Mouse (Mus musculus): Measurements from ENCODE around the gene Hoxa10.

The Hoxa10 gene

GRCm38 (mm10) chr6:52186500-52186899, 54.2 kb downstream of the Hoxa10 start:
- DNase-seq (ENCODE audit: inconsistent age in 2 of 2, low spot score in 1 of 2) = no peak

GRCm38 (mm10) chr6:52185834-52186233, 54.8 kb downstream of the Hoxa10 start:
- no peak for DNase-seq (ENCODE audit: inconsistent age in 2 of 2, low spot score in 1 of 2)

- DNase-seq (ENCODE audit: inconsistent age in 2 of 2, low spot score in 1 of 2) = peak; percentile 61 to 84
These were observed 55.4 kb downstream of the Hoxa10 start for GRCm38 (mm10) chr6:52185222-52185621.

GRCm38 (mm10) chr6:52184668-52185067, 56.0 kb downstream of the Hoxa10 start:
- peak in 1 of 2 experiments; percentile 50 for DNase-seq (ENCODE audit: inconsistent age in 2 of 2, low spot score in 1 of 2)

GRCm38 (mm10) chr6:52183311-52184080, 57.2 kb downstream of the Hoxa10 start:
- no peak for DNase-seq (ENCODE audit: inconsistent age in 2 of 2, low spot score in 1 of 2)

- DNase-seq (ENCODE audit: inconsistent age in 2 of 2, low spot score in 1 of 2) = no peak
These were observed 57.9 kb downstream of the Hoxa10 start for GRCm38 (mm10) chr6:52182793-52183192.

- no peak for DNase-seq (ENCODE audit: inconsistent age in 2 of 2, low spot score in 1 of 2)
These were observed 58.6 kb downstream of the Hoxa10 start for GRCm38 (mm10) chr6:52182030-52182429.
